Mouse (Mus musculus): ENCODE results near the gene Ntn3. TPM values are rescaled to one million over a fixed set of nuclear protein-coding genes. Genes with fewer than 3 reads are reported as not detected.

The Ntn3 gene
- polyA plus RNA-seq, 1 experiment: 4.1 TPM

- Histone ChIP-seq H3K27ac (ENCODE audit: insufficient read depth, low read length) (no peak within 1 kb of the TSS), H3K4me1 (ENCODE audit: control insufficient read depth, insufficient read depth, low read length) (peaks cover 9% of the 10 kb centered on the region), H3K4me3 (ENCODE audit: insufficient read depth, low read length) (peak within 1 kb of the TSS; percentile 69)
- TF ChIP-seq POLR2A (IDR thresholded peaks at IDR 0.05; ENCODE audit: low read depth, low read length) (peak; percentile 77), CTCF (IDR thresholded peaks at IDR 0.05; ENCODE audit: borderline replicate concordance, insufficient read depth, low read length) (no peak)
Measured at GRCm38 (mm10) chr17:24205284-24205888, 3.9 kb downstream of the Ntn3 start, which contains the start of gene Tbc1d24. TSS of gene Tbc1d24 (minus strand) at chr17:24205562.

GRCm38 (mm10) chr17:24204846-24205245 is 4.5 kb downstream of the Ntn3 start:
- peaks cover 9% of the 10 kb centered on the region for H3K4me1 ChIP-seq (ENCODE audit: control insufficient read depth, insufficient read depth, low read length)
- no peak for TF ChIP-seq CTCF (IDR thresholded peaks at IDR 0.05; ENCODE audit: borderline replicate concordance, insufficient read depth, low read length)
- no peak for TF ChIP-seq POLR2A (IDR thresholded peaks at IDR 0.05; ENCODE audit: low read depth, low read length)
- H3K27ac ChIP-seq (ENCODE audit: insufficient read depth, low read length): no peak overlapping the region

GRCm38 (mm10) chr17:24203611-24204534 is 5.5 kb downstream of the Ntn3 start:
- H3K4me3 ChIP-seq (ENCODE audit: insufficient read depth, low read length): no peak overlapping the region
- no peak overlapping the region for H3K27ac ChIP-seq (ENCODE audit: insufficient read depth, low read length)
- TF ChIP-seq POLR2A (IDR thresholded peaks at IDR 0.05; ENCODE audit: low read depth, low read length): 0 out of 2 replicates have a peak, but pooled peaks have one; percentile 6
- TF ChIP-seq CTCF (IDR thresholded peaks at IDR 0.05; ENCODE audit: borderline replicate concordance, insufficient read depth, low read length): no peak
- peaks cover 9% of the 10 kb centered on the region for H3K4me1 ChIP-seq (ENCODE audit: control insufficient read depth, insufficient read depth, low read length)

More at GRCm38 (mm10) chr17:24204846-24205245, 4.5 kb downstream of the Ntn3 start:
- H3K4me3 ChIP-seq (ENCODE audit: insufficient read depth, low read length): peak overlapping the region; percentile 69

- Histone ChIP-seq H3K4me1 (ENCODE audit: control insufficient read depth, insufficient read depth, low read length) (peaks cover 4% of the 10 kb centered on the region), H3K4me3 (ENCODE audit: insufficient read depth, low read length) (no peak overlapping the region), H3K27ac (ENCODE audit: insufficient read depth, low read length) (no peak overlapping the region)
- TF ChIP-seq CTCF (IDR thresholded peaks at IDR 0.05; ENCODE audit: borderline replicate concordance, insufficient read depth, low read length): no peak
- TF ChIP-seq POLR2A (IDR thresholded peaks at IDR 0.05; ENCODE audit: low read depth, low read length): no peak
Measured at GRCm38 (mm10) chr17:24203068-24203467, 6.3 kb downstream of the Ntn3 start.

GRCm38 (mm10) chr17:24201092-24201491 is 8.2 kb downstream of the Ntn3 start:
- Histone ChIP-seq H3K4me3 (ENCODE audit: insufficient read depth, low read length) (no peak overlapping the region), H3K27ac (ENCODE audit: insufficient read depth, low read length) (no peak overlapping the region), H3K4me1 (ENCODE audit: control insufficient read depth, insufficient read depth, low read length) (peaks cover 4% of the 10 kb centered on the region)
- TF ChIP-seq POLR2A (IDR thresholded peaks at IDR 0.05; ENCODE audit: low read depth, low read length): no peak
- no peak for TF ChIP-seq CTCF (IDR thresholded peaks at IDR 0.05; ENCODE audit: borderline replicate concordance, insufficient read depth, low read length)

GRCm38 (mm10) chr17:24199741-24200140 is 9.6 kb downstream of the Ntn3 start:
- H3K4me1 ChIP-seq (ENCODE audit: control insufficient read depth, insufficient read depth, low read length): peaks cover 3% of the 10 kb centered on the region
- TF ChIP-seq CTCF (IDR thresholded peaks at IDR 0.05; ENCODE audit: borderline replicate concordance, insufficient read depth, low read length): no peak
- TF ChIP-seq POLR2A (IDR thresholded peaks at IDR 0.05; ENCODE audit: low read depth, low read length): no peak
- H3K27ac ChIP-seq (ENCODE audit: insufficient read depth, low read length): no peak overlapping the region
- H3K4me3 ChIP-seq (ENCODE audit: insufficient read depth, low read length): no peak overlapping the region

- TF ChIP-seq POLR2A (IDR thresholded peaks at IDR 0.05; ENCODE audit: low read depth, low read length) (no peak), CTCF (IDR thresholded peaks at IDR 0.05; ENCODE audit: borderline replicate concordance, insufficient read depth, low read length) (no peak)
- Histone ChIP-seq H3K27ac (ENCODE audit: insufficient read depth, low read length) (no peak overlapping the region), H3K4me1 (ENCODE audit: control insufficient read depth, insufficient read depth, low read length) (no peaks in the 10 kb centered on the region), H3K4me3 (ENCODE audit: insufficient read depth, low read length) (no peak overlapping the region)
Measured at GRCm38 (mm10) chr17:24199252-24199651, 10.1 kb downstream of the Ntn3 start.

GRCm38 (mm10) chr17:24197032-24197824 is 12.1 kb downstream of the Ntn3 start:
- H3K27ac ChIP-seq (ENCODE audit: insufficient read depth, low read length): no peak overlapping the region
- no peaks in the 10 kb centered on the region for H3K4me1 ChIP-seq (ENCODE audit: control insufficient read depth, insufficient read depth, low read length)
- H3K4me3 ChIP-seq (ENCODE audit: insufficient read depth, low read length): no peak overlapping the region
- TF ChIP-seq CTCF (IDR thresholded peaks at IDR 0.05; ENCODE audit: borderline replicate concordance, insufficient read depth, low read length) (no peak), POLR2A (IDR thresholded peaks at IDR 0.05; ENCODE audit: low read depth, low read length) (no peak)

- H3K4me1 ChIP-seq (ENCODE audit: control insufficient read depth, insufficient read depth, low read length): no peaks in the 10 kb centered on the region
- no peak overlapping the region for H3K4me3 ChIP-seq (ENCODE audit: insufficient read depth, low read length)
- H3K27ac ChIP-seq (ENCODE audit: insufficient read depth, low read length): no peak overlapping the region
- no peak for TF ChIP-seq CTCF (IDR thresholded peaks at IDR 0.05; ENCODE audit: borderline replicate concordance, insufficient read depth, low read length)
Measured at GRCm38 (mm10) chr17:24195349-24195748, 14.0 kb downstream of the Ntn3 start.
